Mouse (Mus musculus): ENCODE data around the gene Pus7l. TPM values are rescaled to one million over a fixed set of nuclear protein-coding genes. Genes with fewer than 3 reads are reported as not detected.

Pus7l gene
- polyA plus RNA-seq, 1 experiment from 2014 or later, result 4.8 TPM

DNA sequence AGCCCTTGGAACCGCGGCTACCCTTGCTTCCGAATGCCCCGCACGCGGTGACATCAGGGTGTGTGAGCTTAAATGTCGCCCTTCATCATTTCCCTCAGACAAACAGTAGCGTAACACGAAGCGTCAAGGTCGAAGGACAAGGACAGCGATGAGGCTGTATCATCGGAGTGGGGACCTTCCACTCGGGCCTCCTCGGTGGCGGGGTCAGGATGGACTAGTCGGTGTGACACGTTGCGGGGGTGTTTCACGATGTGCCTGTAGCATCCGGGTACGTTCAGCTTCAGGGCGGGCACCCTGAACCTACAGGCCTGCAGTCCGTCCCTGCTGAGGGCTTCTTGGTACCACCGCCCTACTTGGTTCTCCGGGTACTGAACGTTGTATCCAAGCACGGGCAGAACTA is 20.1 kb downstream of the Pus7l start:
- WGBS, result 90% methylated on average over 28 of the region's 28 CpGs
- Histone ChIP-seq H3K9ac (replicated peaks; ENCODE audit: low read depth, low read length) (no peak overlapping the region), H3K4me1 (replicated peaks; ENCODE audit: control insufficient read depth, insufficient read depth, low read length) (no peaks in the 10 kb centered on the region), H3K4me2 (ENCODE audit: low read length) (no peak overlapping the region), H3K4me3 (replicated peaks; ENCODE audit: low read length) (no peak overlapping the region), H3K27ac (ENCODE audit: low read length) (no peak overlapping the region), H3K27me3 (replicated peaks; ENCODE audit: control insufficient read depth, insufficient read depth, low read length) (no peaks in the 10 kb centered on the region), H3K36me3 (ENCODE audit: control insufficient read depth, insufficient read depth) (no peaks in the 10 kb centered on the region), H3K9me3 (ENCODE audit: control insufficient read depth, low read length) (peaks cover 2% of the 10 kb centered on the region)
- no peak for ATAC-seq

DNA sequence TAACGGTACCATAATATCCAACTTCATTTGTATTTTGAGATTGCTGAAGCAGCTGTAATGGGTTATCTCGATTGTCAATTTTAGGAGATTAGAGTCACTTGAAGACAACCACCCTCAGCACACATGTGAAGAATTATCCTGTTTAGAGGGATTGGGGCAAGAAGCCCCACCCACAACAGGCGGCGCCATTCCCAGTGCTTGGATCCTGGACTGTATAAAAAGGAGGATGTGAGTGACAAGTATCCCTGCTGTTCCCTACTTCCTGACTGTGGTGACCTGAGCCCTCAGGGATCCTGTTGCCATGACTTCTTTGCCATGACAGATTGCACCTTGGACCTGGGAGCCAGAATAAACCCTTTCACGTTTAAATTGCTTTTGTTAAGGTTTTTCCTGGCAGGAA is 22.4 kb downstream of the Pus7l start:
- H3K4me3 ChIP-seq (replicated peaks; ENCODE audit: low read length), result no peak overlapping the region
- no peaks in the 10 kb centered on the region for H3K36me3 ChIP-seq (ENCODE audit: control insufficient read depth, insufficient read depth)
- H3K27ac ChIP-seq (ENCODE audit: low read length), result no peak overlapping the region
- no peak for ATAC-seq
- peaks cover 2% of the 10 kb centered on the region for H3K9me3 ChIP-seq (ENCODE audit: control insufficient read depth, low read length)
- no peaks in the 10 kb centered on the region for H3K4me1 ChIP-seq (replicated peaks; ENCODE audit: control insufficient read depth, insufficient read depth, low read length)
- no peaks in the 10 kb centered on the region for H3K27me3 ChIP-seq (replicated peaks; ENCODE audit: control insufficient read depth, insufficient read depth, low read length)
- H3K4me2 ChIP-seq (ENCODE audit: low read length), result no peak overlapping the region
- no peak overlapping the region for H3K9ac ChIP-seq (replicated peaks; ENCODE audit: low read depth, low read length)
- 78% methylated on average over 5 of the region's 5 CpGs for WGBS

DNA sequence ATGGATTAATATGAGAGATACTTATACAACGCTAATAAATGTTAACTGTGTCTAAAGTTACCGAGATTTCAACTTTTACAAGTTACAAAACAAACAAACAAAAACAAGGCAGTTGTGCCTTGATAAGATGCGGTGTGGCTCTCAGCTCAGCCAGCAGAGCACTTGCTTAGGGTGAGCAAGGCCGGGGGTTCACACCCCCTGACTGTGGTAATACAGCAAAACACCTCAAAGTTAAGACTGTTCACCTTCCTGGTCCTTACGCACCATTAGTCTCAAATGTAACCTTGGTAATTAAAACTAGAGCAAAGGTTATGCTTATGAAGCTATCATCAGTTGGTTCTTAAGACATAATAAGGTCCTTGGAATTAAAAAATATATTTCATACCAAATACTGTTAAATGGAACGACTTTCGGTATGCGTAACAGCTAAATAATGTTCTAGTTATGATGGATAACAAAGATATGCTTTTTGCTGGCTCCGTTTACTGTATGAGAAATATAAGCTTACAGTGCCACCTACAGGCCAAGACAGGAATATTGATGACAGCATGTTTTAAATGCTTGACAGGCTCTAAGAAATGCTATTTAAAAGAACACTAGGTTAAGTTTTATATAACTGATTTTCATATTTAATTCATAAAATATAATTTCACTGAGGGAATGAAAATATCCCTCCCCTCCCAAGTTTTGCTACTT is 23.0 kb downstream of the Pus7l start:
- Histone ChIP-seq H3K4me3 (replicated peaks; ENCODE audit: low read length) (no peak overlapping the region), H3K36me3 (ENCODE audit: control insufficient read depth, insufficient read depth) (no peaks in the 10 kb centered on the region), H3K27me3 (replicated peaks; ENCODE audit: control insufficient read depth, insufficient read depth, low read length) (no peaks in the 10 kb centered on the region), H3K4me2 (ENCODE audit: low read length) (no peak overlapping the region), H3K9ac (replicated peaks; ENCODE audit: low read depth, low read length) (no peak overlapping the region), H3K27ac (ENCODE audit: low read length) (no peak overlapping the region), H3K4me1 (replicated peaks; ENCODE audit: control insufficient read depth, insufficient read depth, low read length) (no peaks in the 10 kb centered on the region), H3K9me3 (ENCODE audit: control insufficient read depth, low read length) (peaks cover 2% of the 10 kb centered on the region)
- ATAC-seq, result peak; percentile 71
- 41% methylated on average over 9 of the region's 9 CpGs for WGBS

DNA sequence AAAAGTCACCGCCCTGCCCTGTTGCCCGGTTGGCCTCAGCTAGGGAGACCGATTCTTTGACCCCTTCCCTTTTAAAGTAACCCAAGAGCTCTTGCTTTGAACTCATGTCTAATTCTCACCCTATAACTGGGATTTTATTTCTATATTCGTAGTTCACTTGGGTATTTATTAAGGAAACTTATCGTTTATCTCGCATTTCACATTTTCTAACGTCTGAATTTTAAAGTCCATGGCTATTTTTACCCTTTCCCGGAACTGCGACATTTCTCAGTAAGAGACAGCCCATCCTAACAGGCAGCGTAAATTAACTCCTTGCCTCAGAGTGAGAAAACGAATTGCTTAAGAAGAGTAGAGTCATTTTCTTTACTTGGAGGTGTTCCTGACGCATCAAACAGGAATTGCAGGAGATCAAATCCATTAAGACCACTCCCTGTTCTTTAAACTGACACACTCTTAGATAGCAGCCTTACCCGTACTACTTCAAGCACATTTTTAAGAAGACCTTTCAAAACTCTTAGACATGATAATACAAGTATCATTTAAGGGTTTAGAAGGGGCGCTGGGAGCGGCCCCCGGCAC is 25.3 kb downstream of the Pus7l start:
- Histone ChIP-seq H3K27me3 (replicated peaks; ENCODE audit: control insufficient read depth, insufficient read depth, low read length) (no peaks in the 10 kb centered on the region), H3K4me2 (ENCODE audit: low read length) (no peak overlapping the region), H3K4me1 (replicated peaks; ENCODE audit: control insufficient read depth, insufficient read depth, low read length) (no peaks in the 10 kb centered on the region), H3K27ac (ENCODE audit: low read length) (no peak overlapping the region), H3K9me3 (ENCODE audit: control insufficient read depth, low read length) (peaks cover 2% of the 10 kb centered on the region), H3K9ac (replicated peaks; ENCODE audit: low read depth, low read length) (no peak overlapping the region), H3K36me3 (ENCODE audit: control insufficient read depth, insufficient read depth) (no peaks in the 10 kb centered on the region), H3K4me3 (replicated peaks; ENCODE audit: low read length) (no peak overlapping the region)
- WGBS, result 75% methylated on average over 16 of the region's 16 CpGs
- no peak for ATAC-seq

DNA sequence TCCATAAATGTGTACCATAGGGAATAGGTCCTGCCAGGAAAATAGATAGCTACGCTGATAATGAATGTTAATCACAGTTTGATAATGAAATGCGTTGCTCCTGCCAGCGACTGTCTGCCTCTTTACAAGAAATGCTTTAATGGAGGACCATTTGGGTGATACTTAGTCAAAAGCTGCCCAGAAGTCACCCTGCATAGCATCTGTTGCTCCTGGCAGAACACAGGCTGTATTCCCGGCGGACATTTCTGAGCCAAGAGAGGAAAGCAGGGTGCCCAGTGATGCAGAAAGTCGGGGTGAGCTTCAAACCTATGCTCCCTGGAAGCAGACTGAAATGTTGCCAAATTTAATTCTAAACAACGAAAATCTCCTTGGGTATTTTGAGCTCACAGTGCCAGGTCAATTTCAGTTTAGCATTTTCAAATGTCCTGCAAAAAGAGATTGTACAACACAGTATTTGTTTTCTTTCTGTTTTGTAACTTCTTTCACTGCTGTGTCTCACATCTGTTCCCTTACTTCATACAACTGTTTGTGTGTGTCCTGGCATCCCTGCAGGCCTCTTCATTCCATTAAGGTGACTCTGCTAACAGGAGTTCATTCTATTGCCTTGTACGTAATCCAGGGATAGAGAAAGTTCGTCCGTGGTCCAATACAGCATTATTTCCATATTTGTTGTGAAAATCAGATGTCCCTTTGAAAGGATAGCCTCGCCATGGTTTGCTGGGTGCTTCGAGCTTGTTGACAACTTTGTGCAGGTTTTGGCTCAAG is 39.7 kb downstream of the Pus7l start:
- Histone ChIP-seq H3K27me3 (replicated peaks; ENCODE audit: control insufficient read depth, insufficient read depth, low read length) (no peaks in the 10 kb centered on the region), H3K4me1 (replicated peaks; ENCODE audit: control insufficient read depth, insufficient read depth, low read length) (peaks cover 9% of the 10 kb centered on the region), H3K36me3 (ENCODE audit: control insufficient read depth, insufficient read depth) (no peaks in the 10 kb centered on the region), H3K9me3 (ENCODE audit: control insufficient read depth, low read length) (no peaks in the 10 kb centered on the region), H3K4me3 (replicated peaks; ENCODE audit: low read length) (no peak overlapping the region), H3K4me2 (ENCODE audit: low read length) (no peak overlapping the region), H3K9ac (replicated peaks; ENCODE audit: low read depth, low read length) (no peak overlapping the region), H3K27ac (ENCODE audit: low read length) (no peak overlapping the region)
- ATAC-seq, result peak; percentile 84
- WGBS, result 33% methylated on average over 12 of the region's 12 CpGs

DNA sequence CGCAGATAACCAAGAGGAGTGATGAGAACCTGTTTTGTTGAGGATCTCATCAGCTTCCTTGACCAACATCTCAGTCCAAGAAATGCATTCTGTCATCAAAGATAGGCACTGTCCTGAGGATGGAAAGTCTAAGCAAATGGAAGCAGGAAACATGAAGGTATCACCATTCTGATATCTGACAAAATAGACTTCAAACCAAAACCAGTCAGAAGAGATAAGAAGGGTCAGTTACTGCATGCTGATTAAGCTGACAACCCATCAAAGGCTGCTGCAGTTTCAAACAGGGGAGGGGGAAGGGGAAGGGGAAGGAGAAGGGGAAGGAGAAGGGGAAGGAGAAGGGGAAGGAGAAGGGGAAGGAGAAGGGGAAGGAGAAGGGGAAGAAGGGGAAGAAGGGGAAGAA is 44.1 kb downstream of the Pus7l start:
- Histone ChIP-seq H3K4me3 (replicated peaks; ENCODE audit: low read length) (no peak overlapping the region), H3K9ac (replicated peaks; ENCODE audit: low read depth, low read length) (no peak overlapping the region), H3K4me2 (ENCODE audit: low read length) (no peak overlapping the region), H3K27ac (ENCODE audit: low read length) (no peak overlapping the region), H3K36me3 (ENCODE audit: control insufficient read depth, insufficient read depth) (no peaks in the 10 kb centered on the region), H3K27me3 (replicated peaks; ENCODE audit: control insufficient read depth, insufficient read depth, low read length) (no peaks in the 10 kb centered on the region), H3K4me1 (replicated peaks; ENCODE audit: control insufficient read depth, insufficient read depth, low read length) (peaks cover 6% of the 10 kb centered on the region), H3K9me3 (ENCODE audit: control insufficient read depth, low read length) (0 out of 2 replicates have a peak, but pooled peaks cover 3% of the 10 kb centered on the region)
- 84% methylated on average over 1 of the region's 1 CpGs for WGBS
- no peak for ATAC-seq

DNA sequence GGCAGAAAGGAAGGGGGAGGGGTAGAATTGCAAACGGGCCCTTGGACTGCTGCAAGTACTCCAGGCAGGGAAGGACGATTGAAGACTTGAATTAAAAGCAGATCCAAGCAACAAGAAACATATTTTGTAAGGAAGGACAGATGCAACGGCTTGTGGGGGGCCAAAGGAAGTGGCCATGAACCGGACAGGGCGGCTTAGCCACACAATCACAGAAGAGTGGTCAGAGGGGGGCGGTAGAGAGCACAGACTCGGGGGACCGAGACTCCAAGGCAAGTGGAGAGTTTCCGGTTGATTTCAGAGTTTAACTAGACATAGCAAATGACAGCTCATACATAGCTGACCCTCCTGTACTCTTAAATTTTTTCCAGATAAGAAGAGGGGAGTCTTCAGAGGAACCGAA is 47.4 kb downstream of the Pus7l start:
- 72% methylated on average over 10 of the region's 10 CpGs for WGBS
- Histone ChIP-seq H3K4me3 (replicated peaks; ENCODE audit: low read length) (no peak overlapping the region), H3K4me1 (replicated peaks; ENCODE audit: control insufficient read depth, insufficient read depth, low read length) (no peaks in the 10 kb centered on the region), H3K27me3 (replicated peaks; ENCODE audit: control insufficient read depth, insufficient read depth, low read length) (no peaks in the 10 kb centered on the region), H3K4me2 (ENCODE audit: low read length) (no peak overlapping the region), H3K27ac (ENCODE audit: low read length) (no peak overlapping the region), H3K9me3 (ENCODE audit: control insufficient read depth, low read length) (0 out of 2 replicates have a peak, but pooled peaks cover 3% of the 10 kb centered on the region), H3K9ac (replicated peaks; ENCODE audit: low read depth, low read length) (no peak overlapping the region), H3K36me3 (ENCODE audit: control insufficient read depth, insufficient read depth) (no peaks in the 10 kb centered on the region)
- no peak for ATAC-seq

DNA sequence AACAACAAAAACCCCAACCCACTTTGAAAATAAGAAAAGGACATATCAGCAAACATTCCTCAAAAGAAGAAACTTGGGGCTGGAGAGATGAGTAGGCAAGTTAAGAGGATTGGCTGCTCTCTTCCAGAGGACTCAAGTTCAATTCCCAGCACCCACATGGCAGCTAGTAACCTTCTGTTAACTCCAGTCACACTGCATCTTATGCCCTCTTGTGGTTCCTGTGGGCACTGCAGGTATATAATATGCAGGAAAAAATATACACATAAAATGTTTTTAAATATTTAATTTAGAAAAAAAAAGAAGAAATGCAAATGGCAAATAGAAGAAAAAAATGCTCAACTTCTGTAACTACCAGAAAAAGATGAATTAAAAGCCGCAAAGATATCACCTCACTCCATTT is 48.9 kb downstream of the Pus7l start:
- Histone ChIP-seq H3K4me1 (replicated peaks; ENCODE audit: control insufficient read depth, insufficient read depth, low read length) (no peaks in the 10 kb centered on the region), H3K4me2 (ENCODE audit: low read length) (no peak overlapping the region), H3K27ac (ENCODE audit: low read length) (no peak overlapping the region), H3K9me3 (ENCODE audit: control insufficient read depth, low read length) (0 out of 2 replicates have a peak, but pooled peaks cover 3% of the 10 kb centered on the region), H3K27me3 (replicated peaks; ENCODE audit: control insufficient read depth, insufficient read depth, low read length) (no peaks in the 10 kb centered on the region), H3K36me3 (ENCODE audit: control insufficient read depth, insufficient read depth) (no peaks in the 10 kb centered on the region), H3K4me3 (replicated peaks; ENCODE audit: low read length) (no peak overlapping the region), H3K9ac (replicated peaks; ENCODE audit: low read depth, low read length) (no peak overlapping the region)
- no peak for ATAC-seq
- WGBS, result 93% methylated on average over 1 of the region's 1 CpGs

DNA sequence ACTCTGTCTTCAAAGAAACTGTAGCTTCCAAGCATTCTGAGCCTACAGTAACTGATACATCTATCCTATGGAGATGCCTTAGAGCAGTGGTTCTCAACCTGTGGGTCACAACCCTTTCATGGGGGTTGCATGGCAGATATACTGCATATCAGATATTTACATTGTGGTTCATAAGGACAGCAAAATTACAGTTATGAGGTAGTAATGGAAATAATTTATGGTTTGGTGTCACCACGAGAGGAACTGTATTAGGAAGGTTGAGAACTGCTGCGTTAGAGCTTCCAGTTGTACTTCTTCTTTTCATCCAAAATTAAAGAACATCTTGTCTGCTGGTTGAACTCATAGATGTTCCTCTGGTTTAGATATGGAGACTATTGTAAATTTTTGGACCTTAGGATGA is 53.9 kb downstream of the Pus7l start:
- no peak overlapping the region for H3K9ac ChIP-seq (replicated peaks; ENCODE audit: low read depth, low read length)
- no peaks in the 10 kb centered on the region for H3K4me1 ChIP-seq (replicated peaks; ENCODE audit: control insufficient read depth, insufficient read depth, low read length)
- no peaks in the 10 kb centered on the region for H3K36me3 ChIP-seq (ENCODE audit: control insufficient read depth, insufficient read depth)
- ATAC-seq, result no peak
- H3K9me3 ChIP-seq (ENCODE audit: control insufficient read depth, low read length), result 0 out of 2 replicates have a peak, but pooled peaks cover 2% of the 10 kb centered on the region
- no peak overlapping the region for H3K4me3 ChIP-seq (replicated peaks; ENCODE audit: low read length)
- H3K27ac ChIP-seq (ENCODE audit: low read length), result no peak overlapping the region
- H3K4me2 ChIP-seq (ENCODE audit: low read length), result no peak overlapping the region
- 84% methylated on average over 2 of the region's 2 CpGs for WGBS
- H3K27me3 ChIP-seq (replicated peaks; ENCODE audit: control insufficient read depth, insufficient read depth, low read length), result no peaks in the 10 kb centered on the region
